Mouse (Mus musculus) cortical plate, adult 2 months (tissue): Measurements from ENCODE around the gene Vamp5. TPM values are rescaled to one million over a fixed set of nuclear protein-coding genes. Genes with fewer than 3 reads are reported as not detected.

Experiments used
- H3K27ac ChIP-seq: fragments of 200-500 bp; 2 replicates; pipeline ENCODE4 v1.5.1; 2012; ENCODE audit warnings: low read length, control low read depth, inconsistent platforms; ENCODE audit not compliant: insufficient read depth
- H3K4me1 ChIP-seq: fragments of 200-500 bp; 2 replicates; pipeline ENCODE4 v1.6.1; 2011; ENCODE audit warnings: low read length; ENCODE audit not compliant: control insufficient read depth, insufficient read depth
- H3K4me3 ChIP-seq: fragments of 200-500 bp; 2 replicates; pipeline ENCODE4 v1.5.1; 2011; ENCODE audit warnings: mild to moderate bottlenecking, low read length, control low read depth; ENCODE audit not compliant: insufficient read depth
- CTCF ChIP-seq: fragments of 200-500 bp; IDR thresholded peaks from 2 replicates; pipeline ENCODE4 v1.5.1; 2011; ENCODE audit warnings: mild to moderate bottlenecking, control low read depth, low read length; ENCODE audit not compliant: insufficient read depth; ENCODE audit errors: extremely low read depth
- POLR2A ChIP-seq: fragments of 200-500 bp; IDR thresholded peaks from 2 replicates; pipeline ENCODE4 v1.6.1; 2011; ENCODE audit warnings: mild to moderate bottlenecking, low read length, control low read depth; ENCODE audit not compliant: insufficient read depth; ENCODE audit errors: extremely low read depth
- polyA plus RNA-seq: library from polyadenylated mRNA; depleted of rRNA; stranded (reverse); fragments of >200 nt; gene quantifications from 2 replicates; pipeline ENCODE4 v1.2.3, GENCODE M21; 2012

Vamp5 gene
- polyA plus RNA-seq, 1 experiment, result 11.0 TPM

DNA sequence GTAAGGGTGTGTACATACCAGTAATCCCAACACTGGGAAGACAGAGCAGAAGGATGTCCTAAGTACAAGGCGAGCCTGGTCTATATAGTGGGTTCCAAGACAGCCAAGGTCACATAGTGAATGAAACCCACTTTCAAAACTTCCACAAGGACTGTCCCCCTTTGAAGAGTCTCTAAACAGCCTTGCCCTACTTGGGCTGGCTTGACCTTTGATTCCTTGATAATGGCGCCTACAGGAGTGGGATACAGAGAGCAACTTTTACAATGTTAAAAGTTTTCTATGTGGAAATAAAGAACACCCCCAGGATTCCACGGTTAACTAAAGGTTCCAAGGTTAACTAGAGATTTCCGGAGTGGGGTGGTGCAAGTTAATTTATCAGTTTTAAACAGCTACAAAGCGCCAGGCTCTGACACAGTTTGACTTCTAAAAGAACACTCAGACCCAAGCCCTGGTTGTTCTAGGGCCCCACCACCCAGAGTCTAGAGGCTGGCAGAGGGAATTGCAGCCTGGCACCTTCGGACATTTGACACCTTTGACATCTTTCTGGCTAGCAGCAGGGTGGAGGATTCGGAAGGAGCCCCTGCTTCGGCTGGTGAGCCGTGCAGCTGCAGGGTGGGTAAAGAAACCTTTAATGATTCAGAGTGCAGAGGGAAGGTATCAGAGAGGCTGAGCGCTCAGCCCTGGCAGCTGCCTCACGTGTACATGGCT lies 20.2 kb downstream of the Vamp5 start:
- H3K4me1 ChIP-seq, result peaks cover 3% of the 10 kb centered on the region; the same call in 1 of the 2 replicates
- H3K4me3 ChIP-seq, result no peak overlapping the region
- H3K27ac ChIP-seq, result no peak overlapping the region
- TF ChIP-seq POLR2A, result no peak
- TF ChIP-seq CTCF, result no peak

DNA sequence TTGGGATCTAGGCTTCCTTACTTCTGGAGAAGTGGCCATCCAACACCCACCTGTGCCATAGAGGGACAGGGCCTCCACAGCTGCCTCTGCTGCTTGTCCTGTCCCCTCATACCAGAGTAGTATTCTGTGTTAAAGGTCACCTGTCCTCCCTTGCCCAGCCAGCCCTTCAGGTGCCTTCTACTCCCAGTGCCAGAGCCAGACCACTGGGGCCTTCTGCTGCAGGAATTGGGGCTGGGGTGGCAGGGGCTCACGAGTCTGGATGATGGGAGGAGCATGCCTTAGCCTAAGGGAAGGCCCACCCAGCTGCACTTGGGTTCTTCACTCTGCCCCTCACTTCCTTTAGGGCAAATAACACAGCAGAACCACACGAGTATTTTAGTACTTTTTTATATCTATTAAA lies 20.9 kb downstream of the Vamp5 start:
- peaks cover 3% of the 10 kb centered on the region; the same call in 1 of the 2 replicates for H3K4me1 ChIP-seq

DNA sequence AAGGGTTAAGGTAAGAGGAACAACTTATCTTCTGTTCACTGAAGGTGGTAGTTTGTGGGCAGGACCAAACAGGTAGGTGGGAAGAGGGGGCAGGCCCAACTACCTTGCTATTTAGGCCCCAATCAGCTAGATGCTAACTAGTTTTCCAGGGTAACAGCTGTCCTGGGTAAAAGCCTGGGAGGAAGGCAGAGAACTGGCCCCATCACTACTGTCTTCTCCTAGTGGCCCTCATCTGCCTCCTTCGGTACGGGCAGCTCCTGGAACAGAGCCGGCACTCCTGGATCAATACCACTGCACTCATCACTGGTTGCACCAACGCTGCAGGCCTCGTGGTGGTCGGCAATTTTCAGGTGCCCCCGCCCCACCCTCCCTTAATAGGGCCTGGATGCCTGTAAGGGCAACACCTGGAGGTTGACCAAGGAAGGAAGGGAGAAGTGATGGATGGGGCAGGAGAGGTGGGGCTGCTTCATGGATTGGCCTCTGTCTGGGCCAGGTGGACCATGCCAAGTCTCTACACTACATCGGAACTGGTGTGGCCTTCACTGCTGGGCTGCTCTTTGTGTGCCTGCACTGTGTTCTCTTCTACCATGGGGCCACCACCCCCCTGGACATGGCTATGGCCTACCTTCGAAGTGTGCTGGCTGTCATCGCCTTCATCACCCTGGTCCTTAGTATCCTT lies 22.0 kb downstream of the Vamp5 start:
- no peak overlapping the region for H3K4me3 ChIP-seq

More for the DNA sequence above, 20.9 kb downstream of the Vamp5 start:
- Histone ChIP-seq H3K27ac (no peak overlapping the region), H3K4me3 (no peak overlapping the region)
- TF ChIP-seq POLR2A, result no peak
- no peak for TF ChIP-seq CTCF

GRCm38 (mm10) chr6:72357164-72358079 lies 22.8 kb downstream of the Vamp5 start:
- no peak for TF ChIP-seq POLR2A
- no peak for TF ChIP-seq CTCF
- no peak overlapping the region for H3K4me3 ChIP-seq
- no peak overlapping the region for H3K27ac ChIP-seq
- peaks cover 7% of the 10 kb centered on the region for H3K4me1 ChIP-seq

More for the DNA sequence above, 22.0 kb downstream of the Vamp5 start:
- TF ChIP-seq CTCF (no peak), POLR2A (peak; percentile 35; the same call in 1 of the 2 replicates)
- H3K4me1 ChIP-seq, result peaks cover 3% of the 10 kb centered on the region; the same call in 1 of the 2 replicates
- no peak overlapping the region for H3K27ac ChIP-seq

- no peak for TF ChIP-seq CTCF
- 0 out of 2 replicates have a peak, but pooled peaks have one; percentile 6 for TF ChIP-seq POLR2A
- Histone ChIP-seq H3K27ac (peak overlapping the region; percentile 89), H3K4me1 (peaks cover 7% of the 10 kb centered on the region), H3K4me3 (peak overlapping the region; percentile 69)
These were observed 24.2 kb downstream of the Vamp5 start for GRCm38 (mm10) chr6:72356001-72356532.

DNA sequence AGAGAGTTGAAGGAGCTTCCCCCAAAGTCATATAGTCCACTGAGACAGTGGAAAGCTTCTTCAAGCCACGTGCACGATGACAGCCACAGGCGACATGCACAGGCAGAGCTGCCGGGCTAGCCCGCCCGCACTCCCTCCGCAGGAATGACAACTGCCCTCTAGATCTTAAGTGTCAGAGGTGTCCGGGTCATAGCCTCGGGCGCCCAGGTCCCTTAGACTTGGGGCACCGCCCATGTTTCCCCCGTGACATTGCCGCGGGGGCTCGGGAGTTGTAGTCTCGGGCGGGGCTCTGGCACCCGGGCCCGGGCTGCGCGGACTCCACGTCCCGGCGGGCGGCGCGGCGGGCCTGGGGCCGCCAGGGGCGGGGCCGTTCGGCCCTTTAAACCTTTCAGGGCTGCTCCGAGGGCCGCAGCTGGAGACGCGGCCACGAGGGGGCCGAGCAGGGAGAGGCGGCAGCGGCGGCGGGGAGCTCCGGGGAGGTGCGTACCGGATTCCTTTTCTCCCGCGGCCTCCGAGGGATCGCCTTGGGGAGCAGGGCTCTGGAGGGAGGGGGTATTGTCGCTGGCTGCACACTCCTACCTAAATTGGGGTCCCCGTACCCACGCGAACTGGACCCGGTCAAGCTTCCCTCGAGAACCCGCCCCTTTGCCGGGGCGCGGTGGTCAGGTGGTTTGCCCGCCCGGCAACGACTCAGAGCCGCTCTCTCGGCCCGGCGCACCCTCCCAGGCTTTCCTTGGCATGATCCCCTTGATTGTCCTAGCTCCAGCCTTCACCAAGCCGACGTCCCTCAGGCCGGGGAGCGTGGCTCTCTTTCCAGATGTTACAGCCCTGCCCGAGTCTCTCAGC lies 25.0 kb downstream of the Vamp5 start, which contains the start of gene Tmem150a:
Tmem150a (plus strand) TSS at position 382 of the 846 bp plus-strand sequence.
- peak within 1 kb of the TSS; percentile 69 for H3K4me3 ChIP-seq
- H3K4me1 ChIP-seq, result peaks cover 9% of the 10 kb centered on the region
- TF ChIP-seq CTCF (no peak), POLR2A (no peak)
- H3K27ac ChIP-seq, result peak within 1 kb of the TSS; percentile 89

GRCm38 (mm10) chr6:72354025-72354424 lies 26.2 kb downstream of the Vamp5 start:
- peaks cover 9% of the 10 kb centered on the region for H3K4me1 ChIP-seq
- no peak for TF ChIP-seq CTCF
- no peak for TF ChIP-seq POLR2A
- H3K4me3 ChIP-seq, result no peak overlapping the region
- no peak overlapping the region for H3K27ac ChIP-seq

DNA sequence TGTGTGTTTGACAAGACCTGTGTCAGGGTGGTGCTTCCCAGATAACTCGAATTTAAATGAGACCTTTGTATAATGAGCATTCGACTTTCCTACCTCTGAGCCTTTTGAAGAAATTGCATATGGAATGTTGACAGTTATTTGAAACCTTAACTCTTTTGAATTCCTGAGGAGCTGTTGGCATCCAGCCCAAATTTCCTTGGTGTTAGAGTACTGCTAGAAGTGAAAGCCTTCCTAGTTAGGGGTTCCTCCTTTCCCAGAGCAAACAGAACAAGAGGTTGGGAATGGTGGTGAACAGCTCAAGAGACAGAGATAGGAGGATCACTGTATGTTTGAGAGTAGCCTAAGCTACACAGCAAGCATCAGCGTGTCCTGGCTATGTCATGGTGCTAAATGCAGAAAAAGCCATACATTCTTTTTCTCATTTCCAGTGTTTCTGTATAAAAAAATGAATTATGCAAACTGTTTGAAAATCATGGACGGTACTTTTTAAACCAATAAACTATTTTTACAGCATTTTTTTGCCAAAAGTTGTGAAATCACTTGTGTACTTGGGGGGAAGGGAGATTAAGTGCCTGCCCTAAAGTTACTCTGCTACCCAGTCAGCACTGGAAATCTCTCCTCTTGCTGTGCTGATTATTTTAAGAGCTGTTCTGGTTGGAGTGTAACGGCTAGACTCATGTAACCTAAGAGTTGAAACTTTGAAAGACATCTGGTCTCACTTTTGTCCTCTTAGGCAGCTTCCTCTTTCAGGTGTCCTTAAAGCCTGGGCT lies 27.4 kb downstream of the Vamp5 start:
- Histone ChIP-seq H3K4me3 (no peak overlapping the region), H3K27ac (no peak overlapping the region), H3K4me1 (peaks cover 16% of the 10 kb centered on the region)
- TF ChIP-seq POLR2A, result no peak
